Mouse (Mus musculus): Measurements from ENCODE around the gene Ace. TPM values are rescaled to one million over a fixed set of nuclear protein-coding genes. Genes with fewer than 3 reads are reported as not detected.

Gene Ace
- total RNA-seq (2021): 10 to 100 TPM in 1 of 2 experiments, 1 to 10 TPM in 1; 9.1 to 13.0 TPM
- long read RNA-seq, experiment 1, full-length matches to known transcripts: 7 of 15 reads
- long read RNA-seq, experiment 1, partial matches to known transcripts: 7 of 15 reads
- long read RNA-seq, experiment 1, other reads (novel, unspliced or antisense): 1 of 15 reads
- long read RNA-seq, experiment 2, full-length matches to known transcripts: 6 of 10 reads
- long read RNA-seq, experiment 2, partial matches to known transcripts: 2 of 10 reads
- long read RNA-seq, experiment 2, other reads (novel, unspliced or antisense): 2 of 10 reads

GRCm38 (mm10) chr11:105967741-105968574, at the start of gene Ace:
Ace (plus strand) TSS chr11:105967945.
- Histone ChIP-seq H3K4me3 (peak within 1 kb of the TSS; percentile 59), H3K27ac (peak within 1 kb of the TSS; percentile 11; the same call in 1 of the 2 replicates)
- intact Hi-C loops (cut with DNase I): no loop called here
- DNase-seq (ENCODE audit: extremely low spot score in 1 of 2, low spot score in 2 of 2): peak in 1 of 2 experiments; percentile 28
- TF ChIP-seq CTCF (IDR thresholded peaks at IDR 0.05): no peak

GRCm38 (mm10) chr11:105920098-105920785, 47.5 kb upstream of the Ace start:
- no peak for DNase-seq (ENCODE audit: extremely low spot score in 1 of 2, low spot score in 2 of 2)
- TF ChIP-seq CTCF (IDR thresholded peaks at IDR 0.05): no peak
- H3K4me3 ChIP-seq: no peak overlapping the region
- H3K27ac ChIP-seq: no peak overlapping the region
- intact Hi-C loops (cut with DNase I): no loop called here

- DNase-seq (ENCODE audit: extremely low spot score in 1 of 2, low spot score in 2 of 2): no peak
- TF ChIP-seq CTCF (IDR thresholded peaks at IDR 0.05): no peak
- Histone ChIP-seq H3K4me3 (no peak overlapping the region), H3K27ac (no peak overlapping the region)
- intact Hi-C loops (cut with DNase I): no loop called here
These were observed 46.9 kb upstream of the Ace start for GRCm38 (mm10) chr11:105920836-105921235.

GRCm38 (mm10) chr11:105921275-105921674, 46.5 kb upstream of the Ace start:
- intact Hi-C loops (cut with DNase I): no loop called here
- Histone ChIP-seq H3K27ac (no peak overlapping the region), H3K4me3 (no peak overlapping the region)
- DNase-seq (ENCODE audit: extremely low spot score in 1 of 2, low spot score in 2 of 2): no peak
- TF ChIP-seq CTCF (IDR thresholded peaks at IDR 0.05): no peak

- intact Hi-C loops (cut with DNase I): no loop called here
- Histone ChIP-seq H3K4me3 (no peak overlapping the region), H3K27ac (peak overlapping the region; percentile 50)
- DNase-seq (ENCODE audit: extremely low spot score in 1 of 2, low spot score in 2 of 2): peak in 1 of 2 experiments; percentile 39
- no peak for TF ChIP-seq CTCF (IDR thresholded peaks at IDR 0.05)
These were observed 44.7 kb upstream of the Ace start for GRCm38 (mm10) chr11:105922769-105923663.

- DNase-seq (ENCODE audit: extremely low spot score in 1 of 2, low spot score in 2 of 2): peak; percentile 67 to 70
- intact Hi-C loops (cut with DNase I): loop anchor here (1.0 to 5.0 kb wide), 3 partner anchors 42 to 150 kb away; no protein-coding TSS in a partner anchor
- no peak overlapping the region for H3K4me3 ChIP-seq
- no peak overlapping the region; the same call in 1 of the 2 replicates for H3K27ac ChIP-seq
- TF ChIP-seq CTCF (IDR thresholded peaks at IDR 0.05): peak; percentile 96
These were observed 40.4 kb upstream of the Ace start for GRCm38 (mm10) chr11:105927065-105928030.

- DNase-seq (ENCODE audit: extremely low spot score in 1 of 2, low spot score in 2 of 2): no peak
- no peak for TF ChIP-seq CTCF (IDR thresholded peaks at IDR 0.05)
- no peak overlapping the region for H3K27ac ChIP-seq
- intact Hi-C loops (cut with DNase I): loop anchor here (5.0 kb wide), 1 partner anchor 149 kb away; no protein-coding TSS in a partner anchor
- H3K4me3 ChIP-seq: no peak overlapping the region
These were observed 39.6 kb upstream of the Ace start for GRCm38 (mm10) chr11:105928171-105928570.

- intact Hi-C loops (cut with DNase I): no loop called here
These were observed 36.4 kb upstream of the Ace start for GRCm38 (mm10) chr11:105931380-105931779.

GRCm38 (mm10) chr11:105933746-105934145, 34.0 kb upstream of the Ace start:
- Histone ChIP-seq H3K4me3 (no peak overlapping the region), H3K27ac (no peak overlapping the region)
- DNase-seq (ENCODE audit: extremely low spot score in 1 of 2, low spot score in 2 of 2): no peak
- intact Hi-C loops (cut with DNase I): no loop called here
- TF ChIP-seq CTCF (IDR thresholded peaks at IDR 0.05): no peak

More at GRCm38 (mm10) chr11:105931380-105931779, 36.4 kb upstream of the Ace start:
- no peak overlapping the region for H3K4me3 ChIP-seq
- DNase-seq (ENCODE audit: extremely low spot score in 1 of 2, low spot score in 2 of 2): no peak
- no peak for TF ChIP-seq CTCF (IDR thresholded peaks at IDR 0.05)
- no peak overlapping the region for H3K27ac ChIP-seq

GRCm38 (mm10) chr11:105934303-105934711, 33.4 kb upstream of the Ace start:
- Histone ChIP-seq H3K4me3 (no peak overlapping the region), H3K27ac (no peak overlapping the region)
- DNase-seq (ENCODE audit: extremely low spot score in 1 of 2, low spot score in 2 of 2): no peak
- no peak for TF ChIP-seq CTCF (IDR thresholded peaks at IDR 0.05)
- intact Hi-C loops (cut with DNase I): no loop called here

Measured in left cerebral cortex, adult 2 months (tissue).